Mouse (Mus musculus): ENCODE measurements around the gene Pls1. TPM values are rescaled to one million over a fixed set of nuclear protein-coding genes. Genes with fewer than 3 reads are reported as not detected.
A peak's percentile ranks its signal among the peaks of the same experiment; 100 is the strongest.

Pls1 gene
- total RNA-seq (2021) = under 1 TPM; 0.13 to 0.33 TPM
- long read RNA-seq, experiment 1 = 0 reads
- long read RNA-seq, experiment 2 = 0 reads

GRCm38 (mm10) chr9:95844825-95845460 is at the start of gene Pls1:
Gene Pls1, minus strand, starts transcription at chr9:95845311.
- DNase-seq = peak; percentile 70
- intact Hi-C loops (cut with DNase I; ENCODE audit: low total_unique reads) = no loop called here

GRCm38 (mm10) chr9:95882751-95883150 is 37.6 kb upstream of the Pls1 start:
- DNase-seq = no peak
- intact Hi-C loops (cut with DNase I; ENCODE audit: low total_unique reads) = no loop called here

GRCm38 (mm10) chr9:95878246-95878645 is 33.1 kb upstream of the Pls1 start:
- no peak for DNase-seq

GRCm38 (mm10) chr9:95858027-95858570 is 13.0 kb upstream of the Pls1 start:
- DNase-seq = no peak
- intact Hi-C loops (cut with DNase I; ENCODE audit: low total_unique reads) = loop anchor here (10.0 kb wide), 2 partner anchors 323 to 353 kb away; no protein-coding TSS in a partner anchor

More at GRCm38 (mm10) chr9:95878246-95878645, 33.1 kb upstream of the Pls1 start:
- intact Hi-C loops (cut with DNase I; ENCODE audit: low total_unique reads) = no loop called here

GRCm38 (mm10) chr9:95857414-95858026 is 12.4 kb upstream of the Pls1 start, which contains the start of gene Atr:
Gene Atr, plus strand, starts transcription at chr9:95857597.
- intact Hi-C loops (cut with DNase I; ENCODE audit: low total_unique reads) = loop anchor here (10.0 kb wide), 2 partner anchors 323 to 353 kb away; no protein-coding TSS in a partner anchor
- peak; percentile 93 for DNase-seq

- intact Hi-C loops (cut with DNase I; ENCODE audit: low total_unique reads) = loop anchor here (10.0 kb wide), 2 partner anchors 321 to 351 kb away; no protein-coding TSS in a partner anchor
- DNase-seq = no peak
Observed at GRCm38 (mm10) chr9:95856004-95856403, 10.9 kb upstream of the Pls1 start.

GRCm38 (mm10) chr9:95854891-95855290 is 9.8 kb upstream of the Pls1 start:
- DNase-seq = no peak
- intact Hi-C loops (cut with DNase I; ENCODE audit: low total_unique reads) = loop anchor here (10.0 kb wide), 2 partner anchors 320 to 350 kb away; no protein-coding TSS in a partner anchor

- peak; percentile 55 for DNase-seq
- intact Hi-C loops (cut with DNase I; ENCODE audit: low total_unique reads) = loop anchor here (10.0 kb wide), 2 partner anchors 318 to 348 kb away; no protein-coding TSS in a partner anchor
Observed at GRCm38 (mm10) chr9:95852896-95853295, 7.8 kb upstream of the Pls1 start.

- no peak for DNase-seq
- intact Hi-C loops (cut with DNase I; ENCODE audit: low total_unique reads) = loop anchor here (10.0 kb wide), 2 partner anchors 317 to 347 kb away; no protein-coding TSS in a partner anchor
Observed at GRCm38 (mm10) chr9:95851671-95852070, 6.6 kb upstream of the Pls1 start.

GRCm38 (mm10) chr9:95845711-95846110 is 600 bp upstream of the Pls1 start:
- DNase-seq = no peak
- intact Hi-C loops (cut with DNase I; ENCODE audit: low total_unique reads) = no loop called here

GRCm38 (mm10) chr9:95839424-95839823 is 5.7 kb downstream of the Pls1 start:
- DNase-seq = no peak
- intact Hi-C loops (cut with DNase I; ENCODE audit: low total_unique reads) = no loop called here

GRCm38 (mm10) chr9:95835741-95836140 is 9.4 kb downstream of the Pls1 start:
- intact Hi-C loops (cut with DNase I; ENCODE audit: low total_unique reads) = no loop called here
- DNase-seq = no peak

GRCm38 (mm10) chr9:95834799-95835198 is 10.3 kb downstream of the Pls1 start:
- intact Hi-C loops (cut with DNase I; ENCODE audit: low total_unique reads) = no loop called here
- DNase-seq = no peak

- intact Hi-C loops (cut with DNase I; ENCODE audit: low total_unique reads) = no loop called here
- no peak for DNase-seq
Observed at GRCm38 (mm10) chr9:95832758-95833157, 12.4 kb downstream of the Pls1 start.

- no peak for DNase-seq
- intact Hi-C loops (cut with DNase I; ENCODE audit: low total_unique reads) = no loop called here
Observed at GRCm38 (mm10) chr9:95827565-95827964, 17.5 kb downstream of the Pls1 start.

GRCm38 (mm10) chr9:95822531-95822930 is 22.6 kb downstream of the Pls1 start:
- no peak for DNase-seq
- intact Hi-C loops (cut with DNase I; ENCODE audit: low total_unique reads) = no loop called here

- DNase-seq = no peak
- intact Hi-C loops (cut with DNase I; ENCODE audit: low total_unique reads) = no loop called here
Observed at GRCm38 (mm10) chr9:95815706-95816105, 29.4 kb downstream of the Pls1 start.

GRCm38 (mm10) chr9:95815015-95815673 is 30.0 kb downstream of the Pls1 start:
- intact Hi-C loops (cut with DNase I; ENCODE audit: low total_unique reads) = no loop called here
- DNase-seq = no peak

GRCm38 (mm10) chr9:95813721-95814531 is 31.2 kb downstream of the Pls1 start:
- DNase-seq = no peak
- intact Hi-C loops (cut with DNase I; ENCODE audit: low total_unique reads) = no loop called here
